Mouse (Mus musculus) stomach, postnatal 0 days (tissue): ENCODE measurements at regions not wholly inside any gene's neighbourhood (a gene's known extent, or its start where the extent isn't known, plus 50 kb on each side); places are given as distances from the start of the nearest gene placed in this dataset.

Source experiments
- CTCF ChIP-seq: IDR thresholded peaks from 2 replicates; pipeline ENCODE4 v1.5.1; 2016; ENCODE audit warnings: antibody characterized with exemption, low read depth, mild to moderate bottlenecking, moderate library complexity
- EP300 ChIP-seq: optimal IDR thresholded peaks from 2 replicates; pipeline ENCODE3; 2016; ENCODE audit warnings: antibody characterized with exemption

DNA sequence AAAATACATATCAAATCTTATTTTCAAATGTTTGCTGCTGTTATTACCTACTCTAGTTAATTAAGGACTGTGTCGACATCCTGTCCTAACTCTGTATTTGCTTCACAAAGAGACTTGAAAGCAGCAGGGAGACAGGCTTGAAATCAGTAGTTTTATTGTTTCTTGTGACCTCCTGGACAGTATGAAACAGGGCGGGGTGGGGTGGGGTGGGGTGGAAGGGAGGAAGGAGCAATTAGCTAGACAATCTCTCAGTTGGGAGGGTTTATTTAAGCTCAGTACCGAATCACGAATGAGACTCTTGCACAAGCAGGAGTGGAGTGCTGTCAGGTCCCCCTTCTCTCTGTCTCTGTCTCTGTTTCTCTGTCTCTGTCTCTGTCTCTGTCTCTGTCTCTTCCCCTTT lies 421.2 kb downstream of the Btg1 start:
- TF ChIP-seq EP300 (no peak), CTCF (no peak)
